Mouse (Mus musculus) neural tube, embryonic 11.5 days (tissue): ENCODE measurements at regions not wholly inside any gene's neighbourhood (a gene's known extent, or its start where the extent isn't known, plus 50 kb on each side); places are given as distances from the start of the nearest gene placed in this dataset.

Source experiments
- ATAC-seq: fragments of 200-750 bp; cut with Nextera tagmentation; 2 replicates; pipeline ENCODE4 v1.8.0; 2017; ENCODE audit warnings: moderate number of reproducible peaks, mild to moderate bottlenecking, moderate TSS enrichment, moderate library complexity; ENCODE audit not compliant: insufficient read depth, low FRiP score, low TSS enrichment
- DNase-seq: peaks from one replicate; pipeline ENCODE4 v3.0.0-alpha.2; 2015; ENCODE audit warnings: low spot score
- H3K27ac ChIP-seq: fragments of 300-500 bp; sonication (generic); 2 replicates; pipeline ENCODE4 v1.5.1; 2014; ENCODE audit warnings: low read depth, mild to moderate bottlenecking, low read length
- H3K27me3 ChIP-seq: fragments of 300-500 bp; sonication (generic); 2 replicates; pipeline ENCODE4 v1.6.1; 2014; ENCODE audit warnings: mild to moderate bottlenecking, low read length, mixed read lengths; ENCODE audit not compliant: control insufficient read depth, insufficient read depth
- H3K36me3 ChIP-seq: fragments of 300-500 bp; sonication (generic); 2 replicates; pipeline ENCODE4 v1.6.1; 2014; ENCODE audit warnings: mild to moderate bottlenecking, low read length, moderate library complexity, mixed read lengths; ENCODE audit not compliant: control insufficient read depth, insufficient read depth
- H3K4me1 ChIP-seq: fragments of 300-500 bp; sonication (generic); 2 replicates; pipeline ENCODE4 v1.6.1; 2014; ENCODE audit warnings: low read length, mixed read lengths; ENCODE audit not compliant: control insufficient read depth, insufficient read depth
- H3K4me2 ChIP-seq: fragments of 300-500 bp; sonication (generic); 2 replicates; pipeline ENCODE4 v1.6.1; 2014; ENCODE audit warnings: low read depth, mild to moderate bottlenecking, moderate library complexity
- H3K4me3 ChIP-seq: fragments of 300-500 bp; sonication (generic); 2 replicates; pipeline ENCODE4 v1.5.1; 2014; ENCODE audit warnings: low read depth, low read length
- H3K9ac ChIP-seq: fragments of 300-500 bp; sonication (generic); 2 replicates; pipeline ENCODE4 v1.6.1; 2014; ENCODE audit warnings: mild to moderate bottlenecking, low read length
- H3K9me3 ChIP-seq: fragments of 300-500 bp; sonication (generic); 2 replicates; pipeline ENCODE4 v1.6.1; 2016; ENCODE audit warnings: low read length; ENCODE audit not compliant: control insufficient read depth
- WGBS: fragments of 180-500 bp; shearing (Covaris S2); extraction: QIAGEN DNeasy Blood & Tissue Kit; methylation state at CpG from one replicate; pipeline ENCODE4 v1.1.7; 2014; 5-methylcytosine and 5-hydroxymethylcytosine counted together

DNA sequence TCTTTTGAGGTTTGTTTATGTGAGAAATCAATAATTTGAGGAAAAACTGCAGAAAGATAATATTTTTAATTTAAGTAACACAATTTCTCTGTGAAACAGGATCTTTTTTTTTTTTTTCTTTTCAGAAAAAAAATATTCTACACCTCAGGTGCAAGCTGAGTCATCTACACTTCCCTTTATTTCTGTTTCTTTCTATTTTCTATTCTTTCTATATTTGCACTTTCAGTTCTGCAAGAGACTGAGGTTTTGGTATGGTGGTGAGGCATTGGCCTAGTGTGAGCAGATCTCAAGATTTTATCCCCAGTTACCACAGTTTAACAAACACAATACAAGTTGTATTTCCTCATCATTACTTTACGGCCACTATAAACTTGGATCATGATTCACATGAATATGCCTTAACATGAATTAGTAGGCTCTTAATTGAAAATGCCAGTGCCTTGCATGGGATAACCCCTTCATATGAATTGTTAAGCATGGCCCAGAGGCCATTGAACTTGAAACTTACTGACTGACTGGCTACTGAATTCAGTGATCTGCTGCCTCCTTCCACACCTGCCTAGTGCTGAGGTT is 1278.1 kb downstream of the Stim2 start:
- Histone ChIP-seq H3K9me3 (no peaks in the 10 kb centered on the region), H3K4me3 (no peak overlapping the region), H3K9ac (no peak overlapping the region), H3K27me3 (no peaks in the 10 kb centered on the region), H3K36me3 (no peaks in the 10 kb centered on the region), H3K4me1 (no peaks in the 10 kb centered on the region), H3K27ac (no peak overlapping the region), H3K4me2 (no peak overlapping the region)
- ATAC-seq (no peak), DNase-seq (no peak)
- 90% methylated on average over 1 of the region's 1 CpGs for WGBS

DNA sequence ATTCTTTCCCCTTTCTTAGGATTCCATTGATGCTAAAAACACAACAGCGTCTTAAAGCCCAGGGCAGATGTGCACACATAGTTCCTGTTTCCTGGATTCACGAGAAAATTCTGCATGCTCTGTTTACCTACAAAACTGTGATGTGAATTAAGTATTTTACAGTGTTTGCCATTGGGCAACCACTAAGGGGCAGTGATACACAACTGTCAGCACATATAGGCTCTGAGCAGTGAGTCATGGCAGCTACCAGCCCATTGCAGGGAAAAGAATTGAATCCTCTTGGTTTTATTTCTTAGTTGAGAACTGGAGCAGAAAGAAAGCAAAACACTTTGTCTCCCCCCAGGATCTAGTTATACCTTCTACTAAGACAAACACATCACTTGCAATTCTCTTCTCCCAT is 1295.0 kb downstream of the Stim2 start:
- Histone ChIP-seq H3K36me3 (no peaks in the 10 kb centered on the region), H3K27me3 (no peaks in the 10 kb centered on the region), H3K4me2 (no peak overlapping the region), H3K9me3 (no peaks in the 10 kb centered on the region), H3K27ac (no peak overlapping the region), H3K9ac (no peak overlapping the region), H3K4me1 (no peaks in the 10 kb centered on the region), H3K4me3 (no peak overlapping the region)
- peak; percentile 74 for ATAC-seq
- DNase-seq: no peak
- 65% methylated on average over 2 of the region's 2 CpGs for WGBS

DNA sequence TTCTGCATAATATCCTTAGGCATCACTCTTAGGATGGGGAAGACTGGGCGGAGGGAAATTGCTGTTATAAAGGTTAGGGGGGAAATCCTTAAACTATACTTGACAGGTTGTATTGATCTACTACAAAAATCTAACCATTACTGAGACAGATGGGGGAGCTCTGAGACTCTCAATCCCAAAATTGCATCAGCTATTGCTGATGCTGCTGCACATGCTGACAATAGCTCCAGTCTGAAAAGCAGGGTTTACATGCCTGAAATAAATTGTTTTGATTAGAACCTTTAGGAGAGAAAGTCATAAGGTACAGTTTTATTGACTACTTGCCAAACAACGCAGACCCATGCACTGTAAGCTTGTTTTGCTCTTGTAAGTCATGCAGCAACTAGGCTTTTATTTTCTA is 1295.7 kb downstream of the Stim2 start:
- Histone ChIP-seq H3K4me2 (no peak overlapping the region), H3K27me3 (no peaks in the 10 kb centered on the region), H3K4me1 (no peaks in the 10 kb centered on the region), H3K9ac (no peak overlapping the region), H3K27ac (no peak overlapping the region), H3K9me3 (no peaks in the 10 kb centered on the region), H3K36me3 (no peaks in the 10 kb centered on the region), H3K4me3 (no peak overlapping the region)
- DNase-seq (no peak), ATAC-seq (peak; percentile 30; the same call in 1 of the 2 replicates)
- 61% methylated on average over 2 of the region's 2 CpGs for WGBS

DNA sequence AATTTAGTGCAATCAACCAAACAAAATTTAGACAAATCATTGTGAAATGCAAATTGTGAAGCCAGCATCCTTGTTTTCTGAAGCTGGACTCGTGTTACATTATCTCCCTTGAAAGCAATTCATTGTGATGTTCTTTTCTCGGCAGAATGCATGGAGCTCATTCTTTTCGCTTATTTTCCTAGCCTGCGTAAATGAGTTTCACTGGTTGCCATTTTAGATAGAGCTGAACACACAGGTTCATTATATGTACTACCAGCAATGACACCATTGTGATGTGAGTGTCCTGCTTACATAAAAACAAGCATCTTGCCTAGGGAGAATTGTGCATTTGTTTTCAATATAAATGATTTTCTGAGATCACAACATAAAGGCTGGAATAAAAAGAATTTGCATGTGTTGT is 1296.5 kb downstream of the Stim2 start:
- Histone ChIP-seq H3K4me3 (no peak overlapping the region), H3K9ac (no peak overlapping the region), H3K27me3 (no peaks in the 10 kb centered on the region), H3K4me2 (no peak overlapping the region), H3K9me3 (no peaks in the 10 kb centered on the region), H3K4me1 (no peaks in the 10 kb centered on the region), H3K36me3 (no peaks in the 10 kb centered on the region), H3K27ac (no peak overlapping the region)
- ATAC-seq (no peak), DNase-seq (no peak)
- WGBS: 36% methylated on average over 4 of the region's 4 CpGs

DNA sequence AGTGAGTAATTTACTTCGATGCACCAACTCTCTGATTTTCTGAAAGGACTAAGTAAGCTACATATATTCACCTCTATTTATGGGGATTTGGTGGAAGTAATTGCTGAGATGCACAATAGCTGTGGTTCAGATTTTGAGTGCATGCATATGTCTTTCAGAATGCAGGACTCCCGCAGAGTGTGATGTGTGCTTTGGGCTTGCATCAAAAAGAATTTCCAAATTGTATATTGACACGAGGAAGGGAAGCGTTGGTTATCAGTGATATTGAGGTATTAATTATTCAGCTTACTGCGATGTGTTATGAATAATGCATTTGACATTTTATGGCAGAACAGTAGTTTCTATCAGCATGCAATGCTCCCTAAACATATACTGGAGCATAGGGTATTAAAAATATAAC is 1303.2 kb downstream of the Stim2 start:
- H3K36me3 ChIP-seq: no peaks in the 10 kb centered on the region
- no peak for ATAC-seq
- DNase-seq: no peak

DNA sequence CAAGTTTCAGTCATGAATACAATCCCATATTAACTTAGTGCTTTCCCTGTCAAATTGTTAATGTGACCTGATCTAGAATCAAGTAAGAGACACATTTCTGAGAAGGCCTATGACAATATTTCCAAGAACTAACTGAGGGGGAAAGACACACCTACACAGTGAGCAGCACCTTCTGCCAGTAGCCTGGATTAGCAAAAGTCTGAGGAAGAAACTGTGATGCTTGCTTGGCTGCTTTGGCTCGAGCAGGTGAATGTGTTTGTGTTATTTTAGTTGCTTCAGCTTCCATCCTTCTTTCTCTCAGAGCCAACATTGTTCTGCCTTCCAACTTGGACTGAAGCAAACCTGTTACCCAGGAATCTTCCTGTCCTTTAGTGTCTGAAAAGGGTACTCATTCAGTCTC is 1347.7 kb downstream of the Stim2 start:
- Histone ChIP-seq H3K4me3 (no peak overlapping the region), H3K9me3 (no peaks in the 10 kb centered on the region), H3K4me1 (no peaks in the 10 kb centered on the region), H3K27ac (no peak overlapping the region), H3K36me3 (no peaks in the 10 kb centered on the region), H3K9ac (no peak overlapping the region), H3K4me2 (no peak overlapping the region), H3K27me3 (no peaks in the 10 kb centered on the region)
- 68% methylated on average over 1 of the region's 1 CpGs for WGBS
- no peak for DNase-seq
- no peak for ATAC-seq

More for the DNA sequence above, 1303.2 kb downstream of the Stim2 start:
- Histone ChIP-seq H3K4me2 (no peak overlapping the region), H3K27ac (no peak overlapping the region), H3K9me3 (no peaks in the 10 kb centered on the region), H3K4me3 (no peak overlapping the region), H3K4me1 (no peaks in the 10 kb centered on the region), H3K27me3 (no peaks in the 10 kb centered on the region), H3K9ac (no peak overlapping the region)
- WGBS: 86% methylated on average over 5 of the region's 5 CpGs

DNA sequence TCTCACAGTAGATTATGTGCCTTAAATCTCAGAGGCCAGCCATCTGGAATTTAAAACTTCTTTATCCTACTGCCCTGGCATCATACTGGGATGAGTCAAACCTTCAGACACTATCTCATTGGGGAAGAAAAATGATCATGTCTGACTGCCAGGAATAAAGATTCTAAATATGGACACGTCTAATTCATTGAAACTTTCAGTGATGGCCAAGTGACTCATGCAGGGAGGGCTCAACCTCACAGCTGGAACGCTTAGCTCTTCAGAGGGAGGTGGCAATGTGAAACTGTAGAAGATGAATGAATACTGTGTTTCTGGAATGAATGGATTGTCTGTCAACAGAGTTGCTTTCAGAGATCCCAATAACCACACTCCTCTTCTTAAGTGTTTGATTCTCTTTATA is 1357.2 kb downstream of the Stim2 start:
- Histone ChIP-seq H3K27me3 (no peaks in the 10 kb centered on the region), H3K36me3 (no peaks in the 10 kb centered on the region), H3K9ac (no peak overlapping the region), H3K9me3 (no peaks in the 10 kb centered on the region), H3K4me2 (no peak overlapping the region), H3K27ac (no peak overlapping the region), H3K4me3 (no peak overlapping the region), H3K4me1 (no peaks in the 10 kb centered on the region)
- peak; percentile 22 for DNase-seq
- 14% methylated on average over 2 of the region's 2 CpGs for WGBS
- ATAC-seq: peak; percentile 48; the same call in 1 of the 2 replicates

DNA sequence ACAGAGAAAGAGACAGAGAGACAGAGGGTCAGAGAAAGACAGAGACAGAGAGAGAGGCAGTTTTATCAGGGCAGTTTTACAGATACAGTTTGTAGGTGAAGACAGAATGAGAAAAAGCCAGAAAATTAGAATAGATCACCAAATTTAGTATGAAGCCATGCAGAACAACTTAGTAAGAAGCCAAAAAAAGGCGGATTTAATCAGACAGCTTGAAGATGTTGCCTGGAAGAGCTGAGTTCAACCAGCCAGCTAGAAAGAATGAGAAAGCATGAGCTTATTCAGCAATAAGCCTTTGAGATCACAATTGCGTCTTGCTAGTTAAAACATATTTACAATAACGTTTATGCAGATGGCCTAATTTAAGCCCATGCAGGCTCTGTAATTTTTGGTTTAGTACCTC is 1376.0 kb downstream of the Stim2 start:
- Histone ChIP-seq H3K36me3 (no peaks in the 10 kb centered on the region), H3K27ac (no peak overlapping the region), H3K9ac (no peak overlapping the region), H3K4me1 (no peaks in the 10 kb centered on the region), H3K4me2 (no peak overlapping the region), H3K9me3 (no peaks in the 10 kb centered on the region), H3K27me3 (no peaks in the 10 kb centered on the region), H3K4me3 (no peak overlapping the region)
- no peak for DNase-seq
- 76% methylated on average over 3 of the region's 3 CpGs for WGBS
- ATAC-seq: no peak

DNA sequence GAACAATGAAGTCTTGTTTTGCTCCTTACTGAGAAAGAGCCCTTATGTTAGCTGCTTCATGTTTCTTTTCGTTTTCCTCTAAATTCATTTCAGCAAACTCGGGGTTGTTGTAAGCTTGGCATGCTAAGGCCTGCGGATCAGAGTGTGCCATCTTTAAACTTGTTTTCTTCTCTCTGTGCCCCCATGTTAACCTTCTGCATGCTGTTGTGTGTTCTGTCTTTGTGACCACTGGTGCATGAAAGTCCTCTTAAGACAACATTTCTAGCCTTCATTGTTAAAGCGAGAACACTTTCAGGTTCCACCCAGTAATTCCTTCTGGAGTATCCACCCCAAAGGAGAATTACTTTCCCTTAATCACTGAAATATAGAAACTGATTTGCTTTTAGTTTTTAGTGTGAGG is 1392.5 kb downstream of the Stim2 start:
- H3K9ac ChIP-seq: no peak overlapping the region
- no peaks in the 10 kb centered on the region for H3K36me3 ChIP-seq
- H3K4me3 ChIP-seq: no peak overlapping the region
- no peak overlapping the region for H3K27ac ChIP-seq
- no peaks in the 10 kb centered on the region for H3K27me3 ChIP-seq
- WGBS: 48% methylated on average over 4 of the region's 4 CpGs
- no peak for ATAC-seq
- H3K9me3 ChIP-seq: no peaks in the 10 kb centered on the region
- peaks cover 4% of the 10 kb centered on the region; the same call in 1 of the 2 replicates for H3K4me1 ChIP-seq
- DNase-seq: no peak
- no peak overlapping the region for H3K4me2 ChIP-seq
